Mouse (Mus musculus) retina, postnatal 1 day (tissue): ENCODE measurements at regions not wholly inside any gene's neighbourhood (a gene's known extent, or its start where the extent isn't known, plus 50 kb on each side); places are given as distances from the start of the nearest gene placed in this dataset.

Experiments used
- DNase-seq: peaks from one replicate; pipeline ENCODE4 v3.0.0-alpha.2; 2012

- DNase-seq: no peak
Measured at GRCm38 (mm10) chr13:117152655-117153054, 55.7 kb upstream of the Emb start.

- DNase-seq: peak; percentile 46
Measured at GRCm38 (mm10) chr13:117143828-117144227, 64.5 kb upstream of the Emb start.

- no peak for DNase-seq
Measured at GRCm38 (mm10) chr13:117143255-117143654, 65.1 kb upstream of the Emb start.

- no peak for DNase-seq
Measured at GRCm38 (mm10) chr13:117134352-117134751, 74.0 kb upstream of the Emb start.

GRCm38 (mm10) chr13:117132123-117132522 lies 76.2 kb upstream of the Emb start:
- no peak for DNase-seq

GRCm38 (mm10) chr13:117127813-117128549 lies 80.4 kb upstream of the Emb start:
- DNase-seq: no peak

- DNase-seq: no peak
Measured at GRCm38 (mm10) chr13:117127116-117127728, 81.1 kb upstream of the Emb start.

- no peak for DNase-seq
Measured at GRCm38 (mm10) chr13:117119636-117120035, 88.7 kb upstream of the Emb start.

- DNase-seq: no peak
Measured at GRCm38 (mm10) chr13:117114797-117115196, 89.5 kb upstream of the Parp8 start.

GRCm38 (mm10) chr13:117112424-117112823 lies 87.1 kb upstream of the Parp8 start:
- no peak for DNase-seq

- peak; percentile 95 for DNase-seq
Measured at GRCm38 (mm10) chr13:117105151-117105660, 79.9 kb upstream of the Parp8 start.

- DNase-seq: no peak
Measured at GRCm38 (mm10) chr13:117094773-117095172, 69.4 kb upstream of the Parp8 start.

GRCm38 (mm10) chr13:117088629-117089028 lies 63.3 kb upstream of the Parp8 start:
- no peak for DNase-seq

GRCm38 (mm10) chr13:117082758-117083157 lies 57.4 kb upstream of the Parp8 start:
- no peak for DNase-seq

- no peak for DNase-seq
Measured at GRCm38 (mm10) chr13:117079316-117079715, 54.0 kb upstream of the Parp8 start.
